Mouse (Mus musculus): ENCODE measurements at regions not wholly inside any gene's neighbourhood (a gene's known extent, or its start where the extent isn't known, plus 50 kb on each side); places are given as distances from the start of the nearest gene placed in this dataset.
A peak's percentile ranks its signal among the peaks of the same experiment; 100 is the strongest.

DNA sequence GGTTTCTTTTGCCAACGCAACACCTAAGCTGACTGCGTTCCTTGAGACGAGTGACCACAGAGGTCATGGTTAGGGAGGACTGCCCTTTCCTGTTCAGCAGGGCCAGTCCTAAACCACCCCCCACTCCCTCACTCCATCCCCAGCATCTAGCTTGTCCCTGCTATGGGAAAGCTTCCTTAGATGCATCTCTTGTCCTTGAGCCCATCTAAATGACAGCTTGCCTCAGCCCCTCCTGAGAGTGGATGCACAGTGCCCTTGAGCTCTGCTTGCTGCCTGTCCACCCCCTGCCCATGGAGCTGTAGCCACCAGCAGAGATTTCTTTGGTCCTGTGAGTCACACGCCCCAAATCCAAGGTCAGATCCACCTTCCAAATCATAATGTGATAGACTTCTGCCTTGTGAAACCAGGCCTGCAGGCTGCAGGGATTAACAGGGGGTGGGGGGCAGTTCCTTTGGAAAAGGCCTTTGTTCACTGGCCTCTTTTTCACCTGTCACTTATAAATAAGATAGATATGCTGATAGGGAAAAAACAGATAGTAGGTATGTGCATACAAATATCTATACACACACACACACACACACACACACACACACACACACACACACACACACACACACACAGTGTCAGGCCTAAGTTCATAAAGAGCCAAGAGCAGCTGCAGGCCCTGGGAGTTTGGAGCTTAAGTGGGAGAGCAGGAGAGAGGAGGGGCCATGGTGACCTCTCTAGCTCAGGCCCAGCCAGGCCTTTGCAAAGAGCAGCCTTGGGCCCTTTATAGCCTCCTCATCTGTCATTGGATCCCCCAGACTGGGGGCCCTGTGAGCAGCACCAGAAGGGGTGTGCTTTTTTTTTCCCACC, 56.4 kb upstream of the Adra2c start:
- no peak overlapping the region for H3K4me2 ChIP-seq (replicated peaks)
- 0 out of 2 replicates have a peak, but pooled peaks cover 8% of the 10 kb centered on the region for H3K4me1 ChIP-seq (replicated peaks)
- H3K4me3 ChIP-seq (replicated peaks): no peak overlapping the region
- H3K27me3 ChIP-seq: no peaks in the 10 kb centered on the region
- no peaks in the 10 kb centered on the region for H3K36me3 ChIP-seq
- no peak overlapping the region for H3K9ac ChIP-seq (replicated peaks)
- ATAC-seq: no peak
- H3K9me3 ChIP-seq: no peaks in the 10 kb centered on the region
- H3K27ac ChIP-seq: no peak overlapping the region
- WGBS: 74% methylated on average over 4 of the region's 4 CpGs

GRCm38 (mm10) chr5:35216271-35216670, 61.8 kb upstream of the Adra2c start:
- 0 out of 2 replicates have a peak, but pooled peaks cover under 1% of the 10 kb centered on the region for H3K4me1 ChIP-seq (replicated peaks)
- no peaks in the 10 kb centered on the region for H3K36me3 ChIP-seq
- no peak overlapping the region for H3K9ac ChIP-seq (replicated peaks)
- no peak overlapping the region for H3K4me3 ChIP-seq (replicated peaks)
- no peaks in the 10 kb centered on the region for H3K9me3 ChIP-seq
- ATAC-seq: no peak
- H3K27ac ChIP-seq: no peak overlapping the region
- no peak overlapping the region for H3K4me2 ChIP-seq (replicated peaks)
- H3K27me3 ChIP-seq: no peaks in the 10 kb centered on the region
- 65% methylated on average over 2 of the region's 2 CpGs for WGBS

DNA sequence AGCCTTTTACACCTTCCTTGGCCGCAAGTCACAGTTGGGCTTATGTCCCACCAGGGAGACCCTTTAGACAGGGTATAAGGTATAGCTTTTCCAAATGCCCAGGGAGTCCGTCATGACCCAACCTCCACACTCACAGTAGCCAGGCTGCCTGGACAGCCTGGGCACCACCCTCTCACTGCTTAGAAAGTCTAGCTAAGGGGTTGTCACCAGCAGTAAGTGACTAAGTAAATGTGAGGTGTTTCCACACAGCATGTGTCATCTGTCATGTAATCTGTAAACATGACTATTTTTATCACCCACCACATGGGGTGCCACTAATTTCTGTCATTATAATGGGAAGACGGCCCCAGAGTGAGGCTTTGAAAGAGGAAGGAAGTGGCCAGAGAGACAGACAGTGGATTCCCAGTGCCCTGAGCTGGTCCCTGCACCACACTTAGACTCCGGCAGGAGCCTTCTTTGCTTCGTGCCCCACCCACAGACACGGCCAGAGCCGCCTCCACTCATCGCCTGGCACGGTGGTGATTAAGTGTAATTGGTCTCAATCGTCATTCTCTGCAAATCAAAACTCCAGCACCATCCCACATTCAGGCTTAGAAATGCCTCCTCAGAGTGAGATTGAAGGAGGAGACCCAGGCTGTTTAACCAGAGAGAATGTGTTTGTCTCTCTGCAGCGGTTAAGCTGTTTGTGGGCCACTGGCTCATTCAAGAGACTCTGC, 62.5 kb upstream of the Adra2c start:
- no peaks in the 10 kb centered on the region for H3K36me3 ChIP-seq
- 79% methylated on average over 11 of the region's 11 CpGs for WGBS
- H3K27me3 ChIP-seq: no peaks in the 10 kb centered on the region

DNA sequence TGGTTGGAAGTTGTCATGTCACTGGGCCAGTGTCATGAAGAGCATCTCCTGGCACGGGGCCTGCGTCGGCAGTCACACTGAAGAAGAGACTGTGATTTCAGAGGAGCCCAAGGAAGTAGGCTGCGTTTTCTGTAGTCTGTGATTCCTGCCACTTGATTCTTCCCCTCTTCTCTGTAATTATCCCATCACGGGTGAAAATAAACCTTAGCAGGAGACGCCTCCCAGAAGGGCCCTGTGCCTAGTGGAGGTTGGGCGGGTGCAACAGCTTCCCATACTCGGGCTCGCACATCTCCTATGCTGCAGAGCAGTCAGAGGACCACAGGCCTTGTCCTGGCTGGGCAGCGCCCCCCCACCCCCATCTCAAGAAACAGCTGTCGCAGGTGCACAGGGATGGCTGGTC, 63.1 kb upstream of the Adra2c start:
- Histone ChIP-seq H3K9me3 (no peaks in the 10 kb centered on the region), H3K36me3 (no peaks in the 10 kb centered on the region), H3K4me2 (replicated peaks) (no peak overlapping the region), H3K27me3 (no peaks in the 10 kb centered on the region), H3K4me3 (replicated peaks) (no peak overlapping the region), H3K4me1 (replicated peaks) (no peaks in the 10 kb centered on the region), H3K27ac (no peak overlapping the region), H3K9ac (replicated peaks) (no peak overlapping the region)
- WGBS: 87% methylated on average over 11 of the region's 11 CpGs
- no peak for ATAC-seq

More for the DNA sequence above, 62.5 kb upstream of the Adra2c start:
- no peaks in the 10 kb centered on the region for H3K9me3 ChIP-seq
- no peaks in the 10 kb centered on the region for H3K4me1 ChIP-seq (replicated peaks)
- H3K9ac ChIP-seq (replicated peaks): no peak overlapping the region
- no peak for ATAC-seq
- H3K4me2 ChIP-seq (replicated peaks): no peak overlapping the region
- no peak overlapping the region for H3K27ac ChIP-seq
- no peak overlapping the region for H3K4me3 ChIP-seq (replicated peaks)

- Histone ChIP-seq H3K9me3 (no peaks in the 10 kb centered on the region), H3K9ac (replicated peaks) (no peak overlapping the region), H3K4me3 (replicated peaks) (no peak overlapping the region), H3K27me3 (no peaks in the 10 kb centered on the region), H3K36me3 (no peaks in the 10 kb centered on the region), H3K4me1 (replicated peaks) (no peaks in the 10 kb centered on the region), H3K4me2 (replicated peaks) (no peak overlapping the region), H3K27ac (no peak overlapping the region)
- WGBS: 78% methylated on average over 1 of the region's 1 CpGs
- no peak for ATAC-seq
Observed at GRCm38 (mm10) chr5:35209348-35209747, 68.8 kb upstream of the Adra2c start.

GRCm38 (mm10) chr5:35204049-35204448, 74.1 kb upstream of the Adra2c start:
- Histone ChIP-seq H3K4me3 (replicated peaks) (no peak overlapping the region), H3K4me1 (replicated peaks) (peaks cover 14% of the 10 kb centered on the region), H3K9me3 (no peaks in the 10 kb centered on the region), H3K4me2 (replicated peaks) (no peak overlapping the region), H3K9ac (replicated peaks) (no peak overlapping the region), H3K27me3 (no peaks in the 10 kb centered on the region), H3K36me3 (no peaks in the 10 kb centered on the region), H3K27ac (no peak overlapping the region)
- WGBS: 95% methylated on average over 6 of the region's 6 CpGs
- no peak for ATAC-seq

- Histone ChIP-seq H3K9me3 (no peaks in the 10 kb centered on the region), H3K4me1 (replicated peaks) (peaks cover 17% of the 10 kb centered on the region), H3K4me2 (replicated peaks) (no peak overlapping the region), H3K36me3 (no peaks in the 10 kb centered on the region), H3K4me3 (replicated peaks) (no peak overlapping the region), H3K27ac (no peak overlapping the region), H3K27me3 (no peaks in the 10 kb centered on the region), H3K9ac (replicated peaks) (no peak overlapping the region)
- WGBS: 57% methylated on average over 5 of the region's 5 CpGs
- no peak for ATAC-seq
Observed at GRCm38 (mm10) chr5:35198468-35198867, 79.7 kb upstream of the Adra2c start.

DNA sequence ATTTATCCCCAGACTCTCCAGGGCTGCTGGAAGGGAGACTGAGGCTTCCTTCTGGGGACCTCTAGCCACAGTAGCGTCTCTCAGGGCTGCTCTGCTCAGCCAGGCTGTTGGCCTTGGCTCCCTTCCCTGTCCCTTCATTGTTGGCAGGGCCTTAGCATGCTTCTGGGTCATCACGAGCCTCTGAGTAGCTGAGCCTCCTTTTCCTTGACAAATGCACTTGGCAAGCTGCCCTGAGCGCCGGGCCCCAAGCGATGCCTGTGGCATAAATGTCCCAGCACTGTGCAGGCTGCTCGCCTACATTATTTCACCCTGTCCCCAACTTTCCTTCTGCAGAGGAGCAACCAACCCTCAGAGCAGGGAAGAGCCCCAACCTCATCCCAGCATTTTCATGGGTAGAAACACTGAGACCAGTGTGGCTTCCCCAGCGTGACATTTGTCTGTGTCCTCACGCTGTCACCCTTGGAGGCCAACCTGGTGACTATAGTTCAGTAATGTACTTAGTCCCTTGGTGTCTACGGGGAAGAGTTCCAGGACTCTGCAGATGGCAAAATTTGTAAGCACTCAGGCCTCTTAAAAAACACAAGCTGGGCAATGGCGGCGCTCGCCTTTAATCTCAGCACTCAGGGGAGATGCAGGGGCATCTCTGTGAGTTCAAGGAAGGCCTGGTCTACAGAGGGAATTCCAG, 83.7 kb upstream of the Lrpap1 start:
- ATAC-seq: peak; percentile 67; the same call in 1 of the 2 replicates
- Histone ChIP-seq H3K27ac (no peak overlapping the region), H3K9ac (replicated peaks) (no peak overlapping the region), H3K27me3 (no peaks in the 10 kb centered on the region), H3K4me1 (replicated peaks) (peaks cover 11% of the 10 kb centered on the region), H3K9me3 (no peaks in the 10 kb centered on the region), H3K36me3 (no peaks in the 10 kb centered on the region), H3K4me3 (replicated peaks) (no peak overlapping the region), H3K4me2 (replicated peaks) (no peak overlapping the region)
- WGBS: 69% methylated on average over 12 of the region's 12 CpGs

DNA sequence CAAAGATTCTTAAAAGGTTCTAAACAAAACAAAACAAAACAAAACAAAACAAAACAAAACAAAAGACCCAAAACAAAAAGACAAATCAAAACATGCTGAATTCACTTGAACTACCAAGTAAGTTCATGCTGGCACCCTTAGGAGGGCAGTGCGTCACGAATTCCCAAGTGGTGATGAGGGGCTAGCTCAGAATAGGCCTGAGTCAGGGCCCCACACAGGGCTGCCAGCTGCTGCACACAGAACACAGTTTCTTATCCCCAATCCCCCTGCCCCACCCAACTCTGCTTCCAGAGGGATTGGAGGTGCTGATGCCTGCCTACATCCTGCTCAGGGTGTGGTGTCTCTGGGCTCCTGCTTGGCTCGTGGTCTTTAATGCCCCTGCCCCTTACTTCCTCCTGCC, 80.3 kb upstream of the Lrpap1 start:
- H3K9ac ChIP-seq (replicated peaks): no peak overlapping the region
- WGBS: 62% methylated on average over 3 of the region's 3 CpGs
- H3K36me3 ChIP-seq: no peaks in the 10 kb centered on the region
- peaks cover 11% of the 10 kb centered on the region for H3K4me1 ChIP-seq (replicated peaks)
- no peak for ATAC-seq
- H3K9me3 ChIP-seq: no peaks in the 10 kb centered on the region
- H3K27ac ChIP-seq: no peak overlapping the region
- no peak overlapping the region for H3K4me2 ChIP-seq (replicated peaks)
- no peaks in the 10 kb centered on the region for H3K27me3 ChIP-seq
- no peak overlapping the region for H3K4me3 ChIP-seq (replicated peaks)

DNA sequence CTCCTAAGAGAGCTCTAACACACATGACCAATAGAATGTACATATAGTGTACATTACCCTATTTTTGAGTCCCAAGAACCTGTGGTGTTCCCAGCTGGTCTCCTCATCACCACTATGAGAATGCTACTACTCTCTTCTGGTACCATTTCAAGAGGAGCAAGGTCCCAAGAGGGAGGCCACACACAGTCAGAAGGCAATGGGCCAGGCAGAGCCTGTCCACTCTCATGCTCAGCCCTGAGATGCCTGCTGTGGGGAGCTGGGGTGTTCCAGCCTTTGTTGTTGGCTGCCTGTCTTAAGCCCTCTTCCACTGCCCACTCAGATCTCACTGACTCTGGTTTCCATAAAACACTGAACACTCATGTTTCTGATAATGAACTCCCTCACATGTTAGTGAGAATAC, 79.7 kb upstream of the Lrpap1 start:
- Histone ChIP-seq H3K4me3 (replicated peaks) (no peak overlapping the region), H3K36me3 (no peaks in the 10 kb centered on the region), H3K4me1 (replicated peaks) (peaks cover 11% of the 10 kb centered on the region), H3K9ac (replicated peaks) (no peak overlapping the region), H3K9me3 (no peaks in the 10 kb centered on the region), H3K27me3 (no peaks in the 10 kb centered on the region), H3K4me2 (replicated peaks) (no peak overlapping the region), H3K27ac (no peak overlapping the region)
- ATAC-seq: no peak

DNA sequence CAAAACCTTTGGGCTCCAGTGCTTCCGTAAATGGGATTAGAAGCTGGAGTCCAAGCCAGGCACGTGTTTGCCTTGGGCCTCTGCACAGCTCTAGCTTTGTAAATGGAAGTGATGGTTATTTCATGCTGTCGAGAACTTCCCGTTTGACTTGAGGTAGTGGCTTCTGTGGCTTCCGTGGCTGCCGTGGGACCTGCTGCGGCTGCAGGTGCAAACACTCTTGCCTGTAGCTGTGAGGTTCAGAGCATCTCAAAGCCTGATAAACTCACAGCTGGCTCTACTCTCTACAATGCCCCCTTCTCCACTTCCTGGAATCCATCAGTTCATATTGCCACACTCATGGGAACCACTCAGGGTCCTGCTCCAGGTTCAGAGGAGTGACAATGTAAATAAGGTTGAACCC, 77.9 kb upstream of the Lrpap1 start:
- Histone ChIP-seq H3K4me1 (replicated peaks) (no peaks in the 10 kb centered on the region), H3K4me3 (replicated peaks) (no peak overlapping the region), H3K27ac (no peak overlapping the region), H3K4me2 (replicated peaks) (no peak overlapping the region), H3K9ac (replicated peaks) (no peak overlapping the region), H3K27me3 (no peaks in the 10 kb centered on the region), H3K9me3 (no peaks in the 10 kb centered on the region), H3K36me3 (no peaks in the 10 kb centered on the region)
- no peak for ATAC-seq
- 79% methylated on average over 7 of the region's 7 CpGs for WGBS

GRCm38 (mm10) chr5:35177332-35177731, 71.8 kb upstream of the Lrpap1 start:
- WGBS: 71% methylated on average over 4 of the region's 4 CpGs

More at GRCm38 (mm10) chr5:35177332-35177731, 71.8 kb upstream of the Lrpap1 start:
- no peak overlapping the region for H3K4me2 ChIP-seq (replicated peaks)
- H3K27me3 ChIP-seq: no peaks in the 10 kb centered on the region
- no peaks in the 10 kb centered on the region for H3K36me3 ChIP-seq
- H3K4me1 ChIP-seq (replicated peaks): no peaks in the 10 kb centered on the region
- H3K9me3 ChIP-seq: no peaks in the 10 kb centered on the region
- no peak overlapping the region for H3K27ac ChIP-seq
- H3K9ac ChIP-seq (replicated peaks): no peak overlapping the region
- H3K4me3 ChIP-seq (replicated peaks): no peak overlapping the region
- ATAC-seq: 0 out of 2 replicates have a peak, but pooled peaks have one; percentile 56
